Mouse (Mus musculus): ENCODE data around the gene Gm10644.

Gm10644 gene

DNA sequence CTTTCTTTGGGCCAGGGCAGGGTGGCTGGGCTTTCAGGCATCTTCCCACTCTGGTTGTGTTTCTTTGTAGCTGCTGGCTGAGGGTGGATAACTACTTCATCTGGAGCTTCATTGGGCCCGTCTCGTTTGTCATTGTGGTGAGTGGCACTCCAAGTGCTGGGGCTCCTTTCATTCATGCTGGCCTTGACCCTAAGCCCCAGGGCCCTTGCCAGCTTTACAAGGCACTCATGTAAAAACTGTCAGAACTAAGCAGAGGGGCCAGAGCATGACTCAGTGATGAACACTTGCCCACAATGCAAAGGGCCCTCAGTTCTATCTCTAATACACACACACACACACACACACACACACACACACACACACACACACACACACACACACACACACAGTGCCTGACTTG lies 20.0 kb downstream of the Gm10644 start:
- no peak for DNase-seq (ENCODE audit: low spot score)

DNA sequence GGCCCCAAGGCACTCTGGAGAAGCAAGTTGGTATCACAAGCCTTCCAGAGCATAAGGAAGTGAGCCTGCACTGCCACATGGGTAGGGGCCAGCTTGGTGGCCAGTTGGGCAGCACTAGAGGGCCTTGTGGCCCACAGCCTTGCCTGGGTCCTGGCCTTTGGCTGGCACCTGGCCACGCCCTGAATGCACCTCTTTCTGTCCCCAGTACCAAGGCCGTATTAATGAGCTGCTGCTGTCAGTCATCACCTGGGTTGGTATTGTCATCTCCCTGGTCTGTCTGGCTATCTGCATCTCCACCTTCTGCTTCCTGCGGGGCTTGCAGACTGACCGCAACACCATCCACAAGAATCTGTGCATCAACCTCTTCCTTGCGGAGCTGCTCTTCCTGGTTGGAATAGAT lies 20.8 kb downstream of the Gm10644 start:
- no peak for DNase-seq (ENCODE audit: low spot score)

GRCm38 (mm10) chr8:83926266-83926665 lies 28.7 kb downstream of the Gm10644 start:
- no peak for DNase-seq (ENCODE audit: low spot score)

- DNase-seq (ENCODE audit: low spot score), result no peak
Measured at GRCm38 (mm10) chr8:83924585-83924984, 30.4 kb downstream of the Gm10644 start.

DNA sequence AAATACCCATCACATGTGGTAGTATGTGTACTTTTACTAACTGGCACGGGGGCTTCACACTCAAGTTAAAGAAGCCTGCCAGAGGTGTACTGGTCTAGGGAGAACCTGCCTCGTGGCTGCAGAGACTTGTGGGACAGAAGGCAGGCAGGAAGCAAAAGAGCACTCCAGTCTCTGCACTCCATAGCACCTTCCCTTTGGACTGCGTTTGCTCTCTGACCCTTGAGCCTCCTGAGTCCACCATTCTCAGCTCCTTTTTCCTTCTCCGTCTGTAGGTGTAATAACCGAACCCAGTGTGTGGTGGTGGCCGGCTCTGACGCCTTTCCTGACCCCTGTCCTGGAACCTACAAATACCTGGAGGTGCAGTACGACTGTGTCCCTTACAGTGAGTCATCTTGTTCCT lies 32.3 kb downstream of the Gm10644 start:
- no peak for DNase-seq (ENCODE audit: low spot score)

- DNase-seq (ENCODE audit: low spot score), result peak; percentile 89
Measured at GRCm38 (mm10) chr8:83921558-83921957, 33.4 kb downstream of the Gm10644 start.

GRCm38 (mm10) chr8:83917566-83917965 lies 37.4 kb downstream of the Gm10644 start:
- DNase-seq (ENCODE audit: low spot score), result no peak

- no peak for DNase-seq (ENCODE audit: low spot score)
Measured at GRCm38 (mm10) chr8:83916015-83916414, 39.0 kb downstream of the Gm10644 start.

GRCm38 (mm10) chr8:83914860-83915259 lies 40.1 kb downstream of the Gm10644 start:
- DNase-seq (ENCODE audit: low spot score), result peak; percentile 81

DNA sequence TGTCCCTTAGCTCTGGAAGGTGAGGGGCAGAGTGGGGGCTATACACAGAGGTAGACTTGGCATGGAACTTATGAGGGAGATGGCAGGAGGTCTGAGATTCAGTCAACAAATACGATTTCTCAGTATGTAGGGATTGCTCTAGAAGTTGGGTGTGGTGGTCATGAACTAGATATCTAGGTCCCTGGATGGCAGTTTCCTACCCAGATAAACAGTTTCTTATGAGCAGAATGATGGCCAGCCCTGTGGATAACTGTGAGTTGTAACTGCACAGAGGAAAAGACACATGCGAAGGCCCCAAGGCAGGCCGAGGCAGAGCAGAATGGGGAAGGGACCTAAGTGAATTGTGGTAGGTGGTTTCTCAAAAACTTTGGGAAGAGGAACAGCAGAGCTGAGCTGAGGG lies 40.8 kb downstream of the Gm10644 start:
- DNase-seq (ENCODE audit: low spot score), result no peak

DNA sequence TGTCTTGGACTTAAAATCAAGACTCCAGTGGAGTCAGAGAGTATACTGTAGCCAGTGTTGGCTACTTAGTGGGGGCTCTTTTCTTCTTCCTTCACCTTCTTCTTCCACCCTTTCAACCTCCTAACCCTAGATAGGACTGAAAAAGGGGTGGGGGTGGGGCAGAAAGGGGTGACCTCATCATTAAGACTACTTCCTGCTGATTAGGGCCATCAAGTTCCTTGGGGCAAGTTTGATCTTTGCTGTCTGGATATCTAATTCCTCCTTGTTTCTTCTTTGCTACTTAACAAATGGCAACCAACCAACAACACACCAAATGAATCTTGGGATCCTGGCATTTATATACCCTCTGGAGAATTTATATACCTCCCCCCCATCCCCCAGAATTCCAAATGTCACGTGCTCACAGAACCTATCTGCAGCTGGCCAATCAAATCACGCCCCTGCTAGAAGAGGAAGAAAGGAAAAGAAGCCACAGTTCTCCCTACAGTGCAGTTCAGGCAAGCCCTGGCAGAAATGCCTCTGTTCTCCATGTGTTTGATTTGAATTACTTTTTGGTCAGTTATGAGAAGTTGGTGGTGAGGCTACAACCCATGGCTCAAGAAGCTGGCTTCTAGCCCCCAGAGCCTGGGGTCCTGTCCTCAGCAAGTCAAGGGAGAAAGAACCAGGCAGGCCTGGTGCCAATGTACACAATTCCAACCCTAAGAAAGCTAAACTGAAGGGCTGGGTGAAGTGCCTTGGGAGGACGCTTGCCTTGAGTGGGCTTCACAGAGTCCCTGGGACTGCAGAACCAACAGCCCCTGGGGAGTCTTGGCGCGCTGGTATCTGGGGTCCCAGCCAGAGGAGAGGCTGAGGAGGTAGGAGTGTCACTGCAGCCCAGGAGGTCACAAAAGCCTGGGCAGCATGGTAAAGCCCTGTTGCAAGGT lies 42.9 kb downstream of the Gm10644 start:
- no peak for DNase-seq (ENCODE audit: low spot score)

DNA sequence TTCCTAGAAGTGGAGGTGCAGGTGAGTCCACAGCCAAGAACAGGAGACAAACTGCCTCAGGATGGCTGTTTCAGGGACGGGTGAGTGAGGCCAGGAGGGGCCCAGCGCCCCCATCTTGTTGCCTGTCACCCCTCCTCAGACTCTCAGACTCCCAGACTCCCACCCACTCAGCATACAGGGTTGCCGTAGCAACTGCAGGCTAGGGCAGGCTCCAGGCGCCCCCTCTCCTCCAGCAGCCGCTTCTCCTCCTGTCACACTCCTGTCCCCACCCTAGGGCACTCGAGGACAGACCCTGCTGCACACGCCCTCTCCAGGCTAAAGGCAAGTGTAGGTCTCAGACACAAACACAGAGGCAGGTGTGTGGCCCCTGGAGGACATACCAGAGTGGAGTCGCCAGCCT lies 45.7 kb downstream of the Gm10644 start:
- DNase-seq (ENCODE audit: low spot score), result no peak

DNA sequence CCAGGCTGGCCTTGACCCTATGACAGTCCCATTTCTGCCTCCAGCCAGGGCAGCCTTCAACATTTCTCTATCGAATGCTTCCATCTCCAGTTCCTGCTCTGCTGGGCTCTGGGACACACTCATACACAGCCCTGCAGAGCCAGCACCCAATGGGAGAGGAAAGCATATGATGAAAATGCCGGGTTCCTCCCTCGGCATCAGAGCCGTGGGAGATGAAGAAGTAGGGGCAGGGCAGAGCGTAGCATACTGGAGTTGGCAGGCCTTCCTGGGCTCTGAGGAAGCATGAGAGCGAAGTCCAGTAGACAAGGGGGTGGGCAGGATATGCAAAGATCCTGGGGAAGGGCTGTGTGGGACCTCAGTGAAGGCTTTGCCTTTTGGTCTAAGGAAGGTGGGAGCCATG lies 46.4 kb downstream of the Gm10644 start:
- DNase-seq (ENCODE audit: low spot score), result no peak

DNA sequence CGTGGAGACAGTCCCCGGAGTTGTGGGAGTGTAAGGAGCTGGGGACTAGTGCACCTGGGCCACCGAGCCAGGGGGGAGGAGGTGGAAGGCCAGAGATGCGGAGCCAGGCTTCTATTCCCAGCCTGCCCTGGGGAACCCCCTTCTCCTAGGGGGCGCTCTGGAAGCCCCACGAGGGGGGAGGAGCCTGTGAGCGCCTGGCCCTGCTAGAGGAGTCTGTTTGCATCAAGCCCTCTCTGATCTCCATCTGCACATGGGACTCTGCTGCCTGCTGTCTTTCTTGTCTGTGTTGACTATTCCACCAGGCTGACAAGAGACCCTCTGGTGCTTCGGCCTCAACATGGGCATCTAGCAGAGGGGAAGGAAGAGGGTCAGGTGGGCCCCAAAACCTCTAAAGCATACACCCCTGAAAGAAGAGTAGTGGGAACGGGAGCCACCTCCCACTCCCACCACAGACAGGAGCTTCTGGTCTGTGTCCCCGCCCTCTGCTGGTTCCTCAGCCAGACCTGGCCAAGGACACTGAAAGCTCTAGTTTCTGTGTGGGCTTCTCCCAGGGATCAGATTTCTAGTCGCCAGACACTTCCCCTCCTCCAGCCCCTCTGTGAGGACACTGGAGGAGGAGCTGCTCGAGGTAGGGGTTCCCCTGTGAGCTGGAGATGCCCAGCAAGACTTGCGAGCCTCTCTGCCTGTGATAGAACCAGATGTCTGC lies 51.9 kb downstream of the Gm10644 start:
- peak; percentile 80 for DNase-seq (ENCODE audit: low spot score)

DNA sequence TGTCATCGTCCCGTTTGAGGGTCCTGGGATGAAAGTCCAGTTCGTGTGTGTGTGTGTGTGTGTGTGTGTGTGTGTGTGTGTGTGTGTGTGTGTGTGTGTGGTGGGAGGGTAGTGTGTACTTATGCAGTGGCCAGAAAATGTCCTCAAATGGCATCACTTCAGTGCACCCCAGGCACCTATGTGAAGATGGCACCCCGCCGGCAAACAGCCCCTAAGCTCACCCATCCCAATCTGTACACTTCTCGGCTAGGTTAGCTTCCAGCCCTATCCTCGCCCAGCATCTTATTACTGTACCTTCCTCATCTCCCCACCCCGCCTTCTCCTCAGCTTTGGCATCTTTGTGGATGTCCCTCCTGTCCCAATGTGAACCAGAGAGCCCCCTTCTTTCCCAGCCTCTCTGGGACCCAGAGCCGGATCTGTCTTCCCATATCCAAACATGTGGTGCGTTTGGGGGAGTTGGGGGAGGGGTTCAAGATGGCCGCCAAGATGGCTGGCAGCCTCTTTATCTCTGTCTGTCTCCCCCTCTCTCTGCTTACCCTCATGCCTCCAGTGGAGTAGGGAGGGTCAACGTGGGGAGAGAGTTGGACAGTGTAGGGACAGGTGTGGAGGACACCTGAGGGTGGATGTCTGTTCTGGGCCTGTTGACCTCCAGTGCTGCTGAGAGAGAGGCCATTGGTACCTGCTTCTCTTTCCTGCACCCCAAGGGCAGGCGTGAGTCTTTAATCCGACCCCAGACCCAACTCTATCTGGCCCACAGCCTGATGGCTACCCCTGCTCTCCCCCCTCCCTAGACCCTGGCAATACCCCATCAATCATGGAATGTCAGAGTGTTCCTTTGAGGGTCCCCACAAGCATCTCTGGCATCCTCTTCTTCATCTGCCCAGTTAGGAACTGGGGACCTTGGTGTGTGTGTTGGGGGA lies 53.2 kb downstream of the Gm10644 start:
- DNase-seq (ENCODE audit: low spot score), result peak; percentile 47

DNA sequence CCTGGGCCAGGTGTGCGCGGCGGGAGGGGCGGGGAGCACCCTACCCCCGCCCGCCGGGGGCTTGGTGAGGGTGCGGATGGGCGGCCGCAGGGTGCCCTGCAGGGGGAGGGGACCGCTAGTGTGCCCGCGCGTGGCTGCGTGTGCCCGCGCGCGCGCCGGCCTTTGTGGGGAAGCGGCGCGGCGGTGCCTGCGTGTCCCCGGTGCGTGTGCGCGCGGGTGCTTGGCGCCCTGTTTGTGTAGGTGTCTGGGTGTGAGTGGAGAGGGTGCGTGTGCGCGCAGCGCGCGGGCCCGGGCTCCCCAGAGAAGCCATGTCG lies 54.1 kb downstream of the Gm10644 start:
- DNase-seq (ENCODE audit: low spot score), result peak; percentile 59

- DNase-seq (ENCODE audit: low spot score), result peak; percentile 51
Measured at GRCm38 (mm10) chr8:83900266-83900956, 54.6 kb downstream of the Gm10644 start.

GRCm38 (mm10) chr8:83899363-83900252 lies 55.4 kb downstream of the Gm10644 start, which contains the start of gene Adgrl1:
Gene Adgrl1 (plus strand): TSS chr8:83900105.
- DNase-seq (ENCODE audit: low spot score), result peak; percentile 98

GRCm38 (mm10) chr8:83898985-83899362 lies 56.0 kb downstream of the Gm10644 start:
- peak; percentile 97 for DNase-seq (ENCODE audit: low spot score)

DNA sequence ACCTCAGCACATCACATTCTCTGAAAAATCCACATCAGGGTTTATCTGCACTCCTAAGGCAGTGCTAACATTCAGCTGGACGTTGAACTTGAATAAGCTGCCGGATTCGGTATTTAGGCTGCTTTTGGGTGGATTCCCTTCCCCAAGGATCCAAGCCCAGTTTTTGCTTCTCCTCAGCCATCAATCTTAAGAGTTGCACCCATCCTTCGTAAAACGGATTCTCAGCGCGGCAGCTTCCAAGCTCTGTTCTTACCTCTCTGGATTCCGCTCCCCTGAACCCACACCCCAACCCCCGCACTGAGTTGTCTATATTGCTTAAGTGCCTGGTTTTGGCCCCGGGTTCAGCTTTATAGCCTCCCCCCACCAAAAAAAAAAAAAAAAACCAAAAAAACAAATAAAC lies 56.5 kb downstream of the Gm10644 start:
- peak; percentile 84 for DNase-seq (ENCODE audit: low spot score)

- no peak for DNase-seq (ENCODE audit: low spot score)
Measured at GRCm38 (mm10) chr8:83897211-83897610, 57.8 kb downstream of the Gm10644 start.
